Mouse (Mus musculus): ENCODE results near the gene L3hypdh. TPM values are rescaled to one million over a fixed set of nuclear protein-coding genes. Genes with fewer than 3 reads are reported as not detected.
"Not testable (repeated sequence)": the region's sequence is repeated elsewhere in the genome, so short reads cannot be mapped to it uniquely, and the experiment has no call there.

L3hypdh gene
- total RNA-seq, 2 experiments from 2014 or later, result 6.8 to 6.9 TPM

- intact Hi-C loops (cut with DNase I), result loop anchor here (2.0 kb wide), 1 partner anchor 15 kb away; the partner anchor contains the start of genes Jkamp and L3hypdh
- DNase-seq, result no peak
Observed at GRCm38 (mm10) chr12:72069626-72070326, 15.5 kb downstream of the L3hypdh start.

DNA sequence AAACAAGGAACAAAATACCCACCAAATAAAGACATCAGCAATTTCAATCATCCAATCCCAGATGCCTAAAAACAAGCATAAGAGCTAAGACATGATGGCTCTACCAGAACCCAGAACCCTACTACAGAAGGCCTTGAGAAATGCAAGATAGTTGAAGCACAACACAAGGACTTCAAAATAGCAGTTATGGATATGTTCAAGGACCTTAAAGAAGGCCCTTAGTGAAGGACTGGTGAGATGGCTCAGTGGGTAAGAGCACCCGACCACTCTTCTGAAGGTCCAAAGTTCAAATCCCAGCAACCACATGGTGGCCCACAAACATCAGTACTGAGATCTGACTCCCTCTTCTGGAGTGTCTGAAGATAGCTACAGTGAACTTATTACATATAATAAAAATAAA is 27.5 kb downstream of the L3hypdh start:
- intact Hi-C loops (cut with DNase I), result no loop called here
- DNase-seq, result no peak

- intact Hi-C loops (cut with DNase I), result no loop called here
- DNase-seq, result no peak
Observed at GRCm38 (mm10) chr12:72053851-72054250, 31.4 kb downstream of the L3hypdh start.

GRCm38 (mm10) chr12:72053303-72053702 is 31.9 kb downstream of the L3hypdh start:
- no peak for DNase-seq
- intact Hi-C loops (cut with DNase I), result no loop called here

DNA sequence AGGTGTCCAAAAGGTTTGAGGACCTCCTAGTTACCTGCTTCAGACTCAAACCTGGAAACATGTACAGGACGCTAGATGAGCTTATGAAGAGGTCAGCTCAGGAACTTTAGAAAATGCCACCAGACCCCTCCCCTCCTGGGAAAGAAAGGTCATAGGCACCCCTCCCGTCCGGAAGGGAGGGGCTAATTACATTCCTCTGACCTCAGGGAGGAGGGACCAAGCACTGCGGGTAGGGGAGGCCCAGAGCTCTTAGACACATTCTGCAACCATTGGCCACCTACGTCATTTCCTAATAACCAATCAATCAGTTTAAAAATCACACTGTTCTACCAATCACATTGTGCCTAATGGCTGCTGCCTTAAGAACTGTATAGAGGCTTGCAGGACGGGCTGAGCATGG is 32.7 kb downstream of the L3hypdh start:
- no peak for DNase-seq
- intact Hi-C loops (cut with DNase I), result no loop called here

GRCm38 (mm10) chr12:72050821-72051220 is 34.4 kb downstream of the L3hypdh start:
- no peak for DNase-seq
- intact Hi-C loops (cut with DNase I), result no loop called here

GRCm38 (mm10) chr12:72050156-72050555 is 35.1 kb downstream of the L3hypdh start:
- DNase-seq; intact Hi-C loops (cut with DNase I): not testable (repeated sequence)

DNA sequence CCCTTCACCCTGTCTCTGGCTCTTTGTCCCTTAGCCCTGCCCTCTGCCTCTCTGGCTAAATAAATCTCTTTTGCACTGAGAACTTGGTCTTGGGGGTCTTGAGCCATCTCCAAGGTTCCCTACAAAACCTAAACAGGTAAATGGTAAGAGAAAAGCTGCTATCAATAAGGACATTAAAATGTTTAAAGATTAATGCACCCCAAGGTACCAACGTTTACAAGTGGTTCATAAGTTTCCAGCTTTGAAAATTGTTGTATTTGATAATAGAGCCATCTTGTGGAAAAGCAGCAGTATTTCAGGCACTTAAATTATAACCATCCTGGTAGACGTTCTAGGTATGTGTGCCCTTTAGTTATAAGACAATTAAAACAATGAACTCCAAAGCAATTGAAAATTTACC is 37.7 kb downstream of the L3hypdh start:
- DNase-seq, result peak in 1 of 2 experiments; percentile 15
- intact Hi-C loops (cut with DNase I), result loop anchor here (1.0 to 5.0 kb wide), 3 partner anchors 65 to 279 kb away; no protein-coding TSS in a partner anchor

GRCm38 (mm10) chr12:72041238-72041637 is 44.0 kb downstream of the L3hypdh start:
- intact Hi-C loops (cut with DNase I), result no loop called here
- no peak for DNase-seq

DNA sequence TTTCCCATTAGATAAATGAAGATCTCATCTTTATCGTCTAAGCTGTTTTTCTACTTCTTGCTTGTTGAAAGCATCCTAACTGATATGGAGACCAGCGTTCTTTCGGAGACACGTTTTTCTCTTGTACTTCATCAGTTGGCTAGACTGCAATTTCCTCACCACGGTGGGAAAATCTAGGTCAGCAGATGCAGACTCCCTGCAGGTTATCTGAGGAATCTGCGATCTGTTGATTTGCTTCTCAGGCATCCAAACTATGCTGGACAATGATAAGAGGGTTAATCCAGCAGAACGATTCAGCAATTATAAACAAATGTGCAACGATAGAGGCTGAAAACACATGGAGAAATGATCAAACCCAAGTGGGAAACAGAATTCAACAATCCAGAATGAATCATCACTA is 45.7 kb downstream of the L3hypdh start:
- intact Hi-C loops (cut with DNase I), result no loop called here
- no peak for DNase-seq

DNA sequence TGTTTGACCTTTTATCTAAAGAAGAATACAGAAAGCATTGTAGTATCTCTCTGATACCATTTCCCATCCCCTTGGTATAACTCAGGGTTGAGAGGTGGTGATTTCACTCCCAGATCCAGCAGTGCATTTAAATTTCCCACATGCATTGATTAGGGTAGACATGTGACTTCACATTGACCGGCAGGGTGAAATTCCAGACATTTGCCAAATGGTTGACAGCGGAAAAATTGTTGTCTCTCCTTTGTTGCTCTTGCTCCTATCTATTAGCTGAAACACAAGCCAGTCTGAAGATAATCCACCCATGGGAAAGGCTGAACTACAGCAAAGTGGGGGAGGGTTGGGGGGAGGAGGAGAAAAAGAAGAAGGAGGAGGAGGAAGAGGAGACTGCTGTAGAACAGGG is 46.4 kb downstream of the L3hypdh start:
- DNase-seq, result no peak
- intact Hi-C loops (cut with DNase I), result no loop called here

- intact Hi-C loops (cut with DNase I), result no loop called here
- DNase-seq, result no peak
Observed at GRCm38 (mm10) chr12:72037049-72037448, 48.2 kb downstream of the L3hypdh start.

DNA sequence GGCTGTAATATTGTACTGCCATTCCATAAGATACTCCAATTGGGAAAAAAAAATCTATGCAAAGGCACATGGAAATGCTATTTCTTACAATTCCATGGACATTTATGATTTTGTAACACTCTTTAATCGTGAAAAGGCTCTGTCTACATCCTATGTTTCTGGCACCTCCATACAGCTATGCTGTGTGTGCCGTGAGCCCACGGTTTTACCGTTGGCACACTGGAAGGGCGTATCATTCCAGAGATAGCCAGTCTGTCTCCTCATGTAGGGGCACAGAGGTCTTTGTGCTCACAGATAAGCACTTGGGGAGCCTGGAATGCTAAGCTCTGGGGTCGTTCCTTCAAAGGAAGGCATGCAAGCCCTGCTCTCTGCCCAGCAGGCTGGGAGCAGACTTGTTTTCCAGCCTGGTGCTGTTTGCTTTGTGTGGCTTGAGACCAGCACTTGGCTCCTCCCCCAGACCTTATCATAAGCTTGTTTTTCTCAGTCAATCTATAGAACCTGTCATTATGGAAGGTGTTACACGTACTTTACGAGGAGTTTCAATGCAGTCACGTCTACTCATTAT is 49.1 kb downstream of the L3hypdh start:
- no peak for DNase-seq
- intact Hi-C loops (cut with DNase I), result no loop called here

- peak; percentile 51 for DNase-seq
- intact Hi-C loops (cut with DNase I), result no loop called here
Observed at GRCm38 (mm10) chr12:72031794-72032193, 53.4 kb downstream of the L3hypdh start.

GRCm38 (mm10) chr12:72031171-72031570 is 54.1 kb downstream of the L3hypdh start:
- intact Hi-C loops (cut with DNase I), result no loop called here
- DNase-seq, result peak in 1 of 2 experiments; percentile 25

- intact Hi-C loops (cut with DNase I), result no loop called here
- no peak for DNase-seq
Observed at GRCm38 (mm10) chr12:72025275-72025795, 59.9 kb downstream of the L3hypdh start.

- DNase-seq, result no peak
- intact Hi-C loops (cut with DNase I), result no loop called here
Observed at GRCm38 (mm10) chr12:72023572-72023971, 61.7 kb downstream of the L3hypdh start.

Small RNA genes within 50 kb of the gene (microRNA-seq; reads per million reads assigned to microRNA genes)
- gene Gm24466 (ENCODE audit: borderline number of aligned reads in 2 of 2), result 0 reads per million in 2 experiments

Other genes with a start within 250 kb of the L3hypdh start
- under 1 TPM; 0.41 to 0.42 TPM for gene Gpr135, start 14.3 kb downstream of the L3hypdh start, total RNA-seq (2021)
- gene Jkamp, start 150 bp upstream of the L3hypdh start, total RNA-seq (2021), result 10 to 100 TPM; 21.0 to 21.6 TPM
- not detected for gene Ccdc175, start 99.6 kb upstream of the L3hypdh start, total RNA-seq (2021)